Mouse (Mus musculus) ES-E14 (cell line): ENCODE measurements around the gene Daxx.
A peak's percentile ranks its signal among the peaks of the same experiment; 100 is the strongest.

ENCODE experiments used
- CHD2 ChIP-seq: IDR thresholded peaks from 2 replicates; pipeline ENCODE4 v1.6.1; 2014; ENCODE audit warnings: mild to moderate bottlenecking, low read depth, low read length, inconsistent platforms
- HCFC1 ChIP-seq: IDR thresholded peaks from 2 replicates; pipeline ENCODE4 v1.6.1; 2012; ENCODE audit warnings: low read length, inconsistent platforms, borderline replicate concordance; ENCODE audit not compliant: insufficient read depth
- MAFK ChIP-seq: IDR thresholded peaks from 2 replicates; pipeline ENCODE4 v1.6.1; 2014; ENCODE audit warnings: mild to moderate bottlenecking, low read depth, low read length, inconsistent platforms; ENCODE audit not compliant: insufficient read depth
- ZC3H11A ChIP-seq: IDR thresholded peaks from 2 replicates; pipeline ENCODE4 v1.6.1; 2012; ENCODE audit warnings: low read depth, mild to moderate bottlenecking, inconsistent platforms, low read length, borderline replicate concordance
- ZNF384 ChIP-seq: IDR thresholded peaks from 2 replicates; pipeline ENCODE4 v1.6.1; 2012; ENCODE audit warnings: low read depth, low read length, inconsistent platforms

DNA sequence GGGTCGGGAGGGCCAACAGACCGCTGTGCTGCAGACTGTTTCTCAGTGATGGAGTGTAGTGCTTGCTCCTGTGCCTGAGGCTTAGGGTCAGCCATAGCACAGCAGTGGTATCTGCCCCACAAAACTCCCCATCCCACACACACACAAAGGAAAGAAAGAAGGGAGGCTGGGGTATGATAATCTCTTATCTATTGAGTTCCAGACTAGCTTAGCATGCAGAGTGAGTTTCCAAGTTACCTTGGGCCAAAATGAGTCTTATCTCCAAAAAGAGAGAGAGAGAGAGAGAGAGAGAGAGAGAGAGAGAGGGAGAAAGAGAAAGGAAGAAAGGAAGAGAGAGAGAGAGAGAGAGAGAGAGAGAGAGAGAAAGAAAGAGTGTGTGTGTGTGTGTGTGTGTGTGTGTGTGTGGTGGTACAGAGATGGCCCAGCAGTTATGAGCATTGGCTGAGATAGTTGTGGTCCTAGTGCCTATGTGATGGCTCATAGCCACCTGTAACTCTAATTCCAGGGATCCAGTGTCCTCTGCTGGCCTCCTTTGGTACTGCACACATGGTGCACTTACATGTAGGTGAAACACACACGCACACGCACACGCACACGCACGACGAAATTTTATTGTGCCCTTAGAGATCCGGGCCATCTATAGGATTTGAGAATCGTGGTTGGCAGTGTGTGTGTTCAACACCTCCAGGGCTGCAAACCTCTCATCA is 15.5 kb downstream of the Daxx start:
- TF ChIP-seq HCFC1 (no peak), MAFK (no peak), ZC3H11A (peak; percentile 33; the same call in 1 of the 2 replicates), CHD2 (no peak), ZNF384 (no peak)
